Mouse (Mus musculus): ENCODE measurements around the gene Otor.

The Otor gene

GRCm38 (mm10) chr2:143078198-143078851, at the start of gene Otor:
Gene Otor (plus strand): TSS chr2:143078473.
- peak; percentile 17 for DNase-seq

GRCm38 (mm10) chr2:143031283-143031682, 47.0 kb upstream of the Otor start:
- DNase-seq, result peak; percentile 54

- peak; percentile 21 for DNase-seq
Measured at GRCm38 (mm10) chr2:143032378-143033255, 45.7 kb upstream of the Otor start.

- no peak for DNase-seq
Measured at GRCm38 (mm10) chr2:143034350-143035085, 43.8 kb upstream of the Otor start.

- no peak for DNase-seq
Measured at GRCm38 (mm10) chr2:143035086-143035593, 43.1 kb upstream of the Otor start.

DNA sequence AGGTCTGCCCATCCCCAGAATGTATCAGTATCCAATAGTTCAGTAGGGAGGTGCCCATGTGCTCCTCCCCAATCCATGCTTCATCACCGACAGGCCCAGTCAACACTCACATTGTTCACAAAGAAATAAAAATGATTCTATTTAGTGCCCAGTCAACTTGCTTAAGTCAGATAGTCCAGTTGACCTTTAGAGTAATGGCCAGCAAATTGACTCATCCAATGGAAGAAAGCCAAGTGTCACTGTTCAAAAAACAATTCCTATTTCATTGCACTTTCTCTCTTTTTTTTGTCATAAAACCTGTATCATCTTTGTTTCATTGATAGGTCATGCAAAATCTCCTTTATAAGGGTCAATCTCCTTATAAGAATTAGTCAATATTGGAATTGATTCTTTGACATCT, 36.7 kb upstream of the Otor start:
- DNase-seq, result no peak

- no peak for DNase-seq
Measured at GRCm38 (mm10) chr2:143055251-143055650, 23.0 kb upstream of the Otor start.

DNA sequence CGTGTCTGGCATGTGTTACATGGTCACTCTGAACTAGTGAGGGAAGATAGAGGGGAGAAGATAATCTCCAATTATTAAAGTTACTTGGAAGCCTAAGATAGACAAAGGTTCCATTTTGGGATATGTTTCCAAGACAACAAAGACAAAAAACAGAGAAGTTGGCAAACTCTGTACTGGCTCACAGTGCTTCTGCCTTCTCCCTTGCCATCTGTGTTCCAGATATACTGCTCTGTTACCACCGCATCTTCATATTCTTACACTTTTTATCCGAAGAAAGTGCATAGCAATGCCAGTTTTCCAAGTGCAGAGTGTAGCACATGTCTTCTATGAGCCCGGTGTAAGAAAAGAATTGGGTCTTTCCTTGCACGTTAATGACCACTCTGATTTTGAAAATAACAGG, 21.5 kb upstream of the Otor start:
- DNase-seq, result no peak

- DNase-seq, result no peak
Measured at GRCm38 (mm10) chr2:143062432-143062811, 15.9 kb upstream of the Otor start.

DNA sequence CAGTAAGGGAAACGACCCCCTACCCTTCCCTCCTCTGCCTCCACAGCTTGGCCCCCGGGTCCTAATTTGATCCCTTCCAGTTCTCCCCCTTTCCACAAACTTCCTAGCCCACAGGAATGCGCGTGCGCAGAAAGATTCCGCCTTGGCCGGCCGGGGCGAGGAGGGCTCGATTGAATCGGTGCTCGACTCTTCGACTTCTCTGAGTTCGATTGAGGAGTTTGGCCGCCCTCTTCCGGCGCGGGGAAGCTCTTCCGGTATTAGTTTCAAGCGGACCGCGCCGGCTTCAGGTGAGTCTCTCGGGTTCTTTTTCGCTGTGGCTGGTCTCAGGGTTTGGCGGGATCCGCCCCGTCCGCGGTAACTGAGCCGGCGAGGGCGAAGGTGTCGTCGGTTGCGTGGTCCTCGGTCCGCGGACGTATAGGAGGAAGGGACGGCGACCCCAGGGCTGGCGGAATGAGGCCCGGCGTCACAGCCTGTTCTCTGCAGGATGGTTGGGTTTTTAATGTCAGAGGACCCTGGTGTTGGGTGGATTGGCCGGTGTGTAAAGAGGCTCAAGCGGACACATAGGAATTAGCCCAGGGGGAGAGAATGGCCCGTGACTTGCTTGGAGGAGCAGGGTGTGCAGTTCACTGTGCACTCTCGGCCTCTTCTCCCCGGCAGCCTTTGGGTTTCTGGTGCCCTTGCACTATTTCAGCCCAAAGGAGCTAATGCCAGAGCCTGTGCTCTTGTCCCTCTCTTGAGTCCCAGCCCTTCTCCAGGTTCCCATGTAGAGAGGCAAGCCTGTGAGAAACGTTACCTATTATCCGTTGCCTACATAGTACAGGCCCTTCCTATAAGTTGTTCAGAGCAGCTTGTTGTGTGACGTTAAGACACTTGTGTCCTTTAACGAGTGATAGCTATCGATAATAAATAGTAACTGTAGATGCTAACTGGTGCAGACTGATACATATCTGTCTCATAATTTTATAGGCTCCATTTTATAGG, 15.2 kb upstream of the Otor start, which contains the start of gene Snrpb2:
Gene Snrpb2 (plus strand): TSS at position 228 of the 981 bp plus-strand sequence.
- DNase-seq, result peak; percentile 96

DNA sequence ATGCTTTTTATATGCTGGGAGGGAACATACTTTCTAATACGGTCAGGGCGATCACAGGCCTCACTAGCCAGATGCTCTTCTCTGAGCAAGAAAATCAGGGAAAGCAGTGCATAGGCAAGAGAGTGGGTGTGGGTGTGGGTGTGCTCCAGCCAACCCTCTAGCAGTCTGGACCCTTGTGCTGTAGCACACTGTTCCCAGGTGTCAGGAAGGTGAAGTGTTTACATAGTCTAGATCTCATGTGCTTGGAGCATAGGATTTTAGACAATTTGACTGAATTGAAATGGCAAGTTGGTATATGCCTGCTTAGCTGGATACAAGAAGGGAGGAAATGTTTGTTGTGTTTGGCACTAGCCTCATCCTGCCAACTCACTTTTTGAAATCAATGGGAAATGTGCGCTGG, 12.4 kb upstream of the Otor start:
- no peak for DNase-seq

- no peak for DNase-seq
Measured at GRCm38 (mm10) chr2:143081693-143082092, 3.4 kb downstream of the Otor start.

DNA sequence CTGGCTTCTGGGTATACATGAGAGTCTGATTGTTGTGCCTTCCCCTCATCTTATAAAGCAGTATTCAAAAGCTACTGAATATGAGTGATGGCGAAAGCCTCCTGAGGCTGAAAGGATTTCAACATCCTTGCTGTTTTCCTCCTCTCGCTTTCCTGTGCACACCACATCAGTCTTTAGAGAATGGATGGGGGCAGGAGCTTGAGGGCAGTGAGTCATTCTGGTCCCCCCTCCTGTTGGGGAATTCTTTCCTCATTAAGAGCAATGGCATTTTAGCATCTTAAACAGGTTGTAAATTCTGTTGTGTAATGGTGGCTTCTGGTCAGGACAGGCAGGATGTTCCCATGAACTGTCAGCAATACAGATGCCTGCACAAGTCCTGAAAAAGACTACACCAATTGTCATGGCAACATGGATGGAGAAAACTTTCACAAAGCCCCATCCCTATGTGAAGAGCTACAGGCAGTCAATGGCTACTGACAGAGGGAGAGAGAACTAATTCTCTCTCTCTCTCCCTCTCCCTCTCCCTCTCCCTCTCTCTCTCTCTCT, 6.7 kb downstream of the Otor start:
- DNase-seq, result no peak

- DNase-seq, result no peak
Measured at GRCm38 (mm10) chr2:143089866-143090265, 11.6 kb downstream of the Otor start.

- peak; percentile 67 for DNase-seq
Measured at GRCm38 (mm10) chr2:143093726-143094125, 15.5 kb downstream of the Otor start.

- DNase-seq, result no peak
Measured at GRCm38 (mm10) chr2:143094761-143095160, 16.5 kb downstream of the Otor start.

DNA sequence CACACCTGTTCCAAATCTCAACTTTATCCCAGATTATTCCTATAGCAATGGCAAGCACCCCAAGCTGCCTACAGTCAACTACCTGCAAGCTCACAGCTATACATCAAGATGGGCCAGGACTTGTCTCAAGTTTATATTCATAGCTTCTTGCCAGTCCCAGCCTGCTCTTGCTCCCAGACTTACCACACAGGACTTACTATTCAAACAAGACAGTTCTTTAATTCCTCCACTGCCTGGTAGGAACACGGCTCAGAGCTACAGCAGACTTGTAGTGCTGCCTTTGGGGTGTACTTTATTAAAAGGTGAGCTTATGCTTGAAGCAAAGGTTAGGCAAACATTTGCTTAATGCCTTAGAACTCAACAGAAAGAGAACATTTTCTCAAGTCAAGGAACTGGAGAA, 18.9 kb downstream of the Otor start:
- DNase-seq, result no peak

DNA sequence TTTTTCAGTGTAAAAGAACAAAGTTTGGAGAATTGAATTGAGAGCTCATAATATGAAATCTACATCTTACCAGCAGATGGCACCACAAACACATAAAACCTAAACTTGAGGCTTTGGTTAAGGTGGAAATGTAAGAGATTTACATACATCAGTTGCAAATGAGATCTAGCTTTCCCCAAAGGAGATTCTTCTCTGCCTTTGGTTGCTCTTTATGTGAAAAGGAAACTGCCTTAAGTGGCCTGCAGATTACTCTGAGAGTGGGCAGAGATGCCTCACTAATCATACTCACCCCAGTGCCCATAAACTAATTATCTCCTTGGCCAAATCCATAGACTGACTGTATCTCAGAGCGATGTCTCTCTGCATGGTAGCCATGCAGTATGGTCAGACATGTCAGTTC, 35.6 kb downstream of the Otor start:
- peak; percentile 67 for DNase-seq

DNA sequence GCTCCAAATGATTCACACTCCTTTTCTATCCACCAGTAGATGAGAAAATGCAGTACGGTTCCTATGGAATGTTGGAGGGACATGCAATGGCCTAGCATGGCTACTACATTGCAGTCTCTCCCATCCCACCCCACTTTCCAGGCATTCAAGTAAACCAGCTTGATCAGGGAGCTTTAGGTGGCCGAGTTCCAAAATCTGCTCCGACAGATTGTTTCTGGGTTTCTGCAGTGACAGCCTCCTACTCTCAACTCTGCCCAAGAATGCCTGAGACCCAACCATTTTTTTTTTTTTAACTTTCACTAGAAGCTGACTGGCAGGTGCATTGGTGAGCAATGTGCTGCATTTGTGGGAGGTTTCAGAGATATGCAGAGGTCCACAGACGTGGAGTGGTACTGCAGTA, 36.4 kb downstream of the Otor start:
- no peak for DNase-seq

DNA sequence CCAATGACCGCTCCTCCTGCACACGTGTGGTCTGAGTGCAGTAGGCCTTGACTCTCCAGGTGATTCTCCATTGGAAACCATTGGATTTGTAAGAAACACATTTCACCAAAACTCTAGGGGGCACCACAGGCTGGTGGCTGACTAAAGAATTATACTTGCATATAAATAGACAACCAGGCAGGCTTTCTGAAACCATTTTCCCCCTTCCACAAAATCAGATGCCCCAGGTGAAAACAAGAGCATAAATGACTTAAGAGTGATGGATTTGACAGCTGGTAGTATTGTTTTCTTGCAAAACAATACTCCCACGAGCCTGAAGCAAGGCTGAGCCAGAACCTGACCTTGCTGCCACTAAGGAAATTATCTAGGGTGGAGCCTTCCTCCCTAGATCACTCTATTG, 39.2 kb downstream of the Otor start:
- peak; percentile 31 for DNase-seq

DNA sequence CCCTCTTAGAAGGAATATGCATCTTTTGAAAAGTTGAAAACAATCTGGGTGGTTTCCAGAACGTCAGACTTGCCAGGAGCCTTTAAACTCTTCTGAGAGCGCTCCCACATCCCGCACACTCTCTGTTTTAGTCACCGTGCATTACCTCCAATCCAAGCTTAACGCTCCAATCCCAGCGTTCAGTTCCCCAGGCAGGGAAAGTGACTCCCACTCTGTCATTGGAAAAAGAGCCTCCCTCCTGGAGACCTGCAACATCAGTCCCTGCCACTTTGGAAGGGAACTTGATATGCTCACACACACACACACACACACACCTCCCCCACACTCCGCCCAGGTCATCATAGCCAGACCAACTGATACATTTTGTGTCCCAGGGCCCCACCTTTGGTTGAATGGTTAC, 39.9 kb downstream of the Otor start:
- no peak for DNase-seq

Data from retina, postnatal 1 day (tissue).